Comparison of ENCODE assay signal across 9 mouse cellular contexts in genomic region chr13:57246238-57246963, GRCm38 (mm10).
A peak's percentile ranks its signal among the peaks of the same experiment; 100 is the strongest.
DNase-seq lines count a peak whose midpoint lies in the region; TF ChIP-seq lines count a peak whose summit lies in the region.
"Had no signal": no experiment of that assay in that cellular context is flagged by ENCODE, and none has a peak within 500 bp of the region (broad histone marks: within the 10 kb centered on the region; RNA-seq: fewer than 3 reads in every experiment).

No protein-coding gene starts in this region.

- no peak for TF ChIP-seq CTCF in layer of hippocampus, adult 2 months (conservative IDR thresholded peaks at IDR 0.05)

- H3K27ac ChIP-seq in layer of hippocampus, adult 2 months, result no peak overlapping the region
- H3K27ac ChIP-seq: limb, embryonic 13.5 days had no signal

- H3K4me3 ChIP-seq in layer of hippocampus, adult 2 months, result 0 out of 2 replicates have a peak overlapping the region, but pooled peaks have one; percentile 4
- H3K4me3 ChIP-seq: limb, embryonic 13.5 days had no signal

- peak; percentile 22 for DNase-seq in cerebellum, adult 11-12 months
- DNase-seq in cerebellum, adult 9-11 months, result no peak
- no peak for DNase-seq in layer of hippocampus, adult 2 months (ENCODE audit: low spot score in 2 of 2)
- DNase-seq in layer of hippocampus, adult 9-10 months (ENCODE audit: low spot score), result no peak
- DNase-seq in cerebellum, postnatal 36 days, result peak; percentile 14 to 28
- peak; percentile 41 to 60 for DNase-seq in kidney, postnatal 36 days
- no peak for DNase-seq in spleen, adult 18-20 months
- DNase-seq in heart, adult 9 months (ENCODE audit: low spot score in 2 of 2), result no peak

Comparison
In these comparisons a context has a peak if more than half of its experiments do, and no peak if none do; other contexts are left out.
1. DNase-seq: peak in cerebellum, adult 11-12 months (single experiment), cerebellum, postnatal 36 days (2 of 2) and kidney, postnatal 36 days (2 of 2); none in cerebellum, adult 9-11 months (single experiment), layer of hippocampus, adult 2 months (0 of 2), layer of hippocampus, adult 9-10 months (single experiment), spleen, adult 18-20 months (0 of 2) and heart, adult 9 months (0 of 2).